8 mouse cellular contexts compared by ENCODE assay signal in the genomic region with DNA sequence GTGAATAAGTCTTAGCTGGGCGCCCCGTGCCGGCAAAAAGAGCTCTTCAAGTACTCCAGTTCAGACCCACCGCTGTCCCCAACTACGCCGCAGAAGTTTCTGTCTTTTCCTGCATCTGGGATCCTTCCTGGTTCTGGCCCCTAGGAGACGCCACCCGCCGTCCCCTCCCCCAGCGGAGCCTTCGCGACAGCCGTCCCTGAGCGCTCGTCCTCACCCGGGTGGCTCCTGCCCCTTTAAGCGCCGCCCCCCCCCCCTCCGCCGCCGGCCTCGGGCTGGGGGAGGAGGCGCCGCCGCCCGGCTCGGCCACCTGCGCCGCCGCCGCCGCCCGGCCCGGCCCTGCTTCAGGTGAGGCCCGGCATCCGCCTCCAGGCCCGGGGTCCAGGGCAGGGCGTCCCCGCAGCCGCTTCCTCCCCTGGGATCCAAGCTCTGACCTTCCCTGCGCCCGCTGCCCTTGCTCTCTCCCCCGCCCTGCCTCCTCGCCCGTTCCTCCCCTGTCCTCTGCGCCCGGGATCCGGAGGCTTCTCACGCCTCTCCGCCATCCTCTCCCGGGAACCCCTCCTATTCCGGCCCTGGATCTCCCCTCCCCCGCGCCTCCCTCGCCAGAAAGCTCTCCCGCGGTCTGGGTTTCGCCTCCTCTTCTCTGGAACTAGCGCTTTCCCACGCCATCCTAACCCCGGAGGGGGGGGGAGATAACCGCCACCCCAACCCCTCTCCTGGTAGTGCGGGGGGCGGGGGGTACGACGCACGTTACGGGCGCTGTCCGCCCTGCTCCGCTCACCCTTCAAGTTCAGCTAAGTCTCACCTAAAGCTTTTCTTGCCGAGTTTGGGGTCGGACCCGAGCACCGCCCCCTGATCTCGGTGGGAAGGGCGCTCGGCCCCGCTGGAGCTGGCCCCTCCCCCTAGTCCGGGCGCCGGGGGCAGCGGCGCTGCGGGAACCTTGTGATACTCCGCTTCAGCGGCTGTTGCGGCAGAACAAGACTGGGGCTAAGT. TPM values are rescaled to one million over a fixed set of nuclear protein-coding genes. Genes with fewer than 3 reads are reported as not detected.
DNase-seq lines count a peak whose midpoint lies in the region; ATAC-seq lines count a peak whose summit lies in the region.

No protein-coding gene starts in this region.

- H3K27me3 ChIP-seq in forebrain, embryonic 15.5 days = no peaks in the 10 kb centered on the region

- peak; percentile 47 for ATAC-seq in forebrain, embryonic 15.5 days (replicated peaks)

- WGBS in forebrain, embryonic 15.5 days = under 1% methylated on average over 77 of the region's 88 CpGs

- H3K9ac ChIP-seq in forebrain, embryonic 15.5 days (replicated peaks) = peak overlapping the region; percentile 85

- H3K9me3 ChIP-seq in forebrain, embryonic 15.5 days = no peaks in the 10 kb centered on the region

- H3K4me3 ChIP-seq in forebrain, embryonic 15.5 days = peak overlapping the region; percentile 89

- H3K4me2 ChIP-seq in forebrain, embryonic 15.5 days (replicated peaks) = peak overlapping the region; percentile 94

- DNase-seq in MN1 (ENCODE audit: low spot score) = peak; percentile 93
- peak; percentile 79 to 81 for DNase-seq in cerebellum, adult 18-20 months
- DNase-seq in heart, postnatal 25 days (ENCODE audit: low spot score) = peak; percentile 75
- DNase-seq in layer of hippocampus, adult 9-11 months = peak; percentile 67
- DNase-seq in lung, postnatal 14 days = peak; percentile 88
- peak; percentile 84 for DNase-seq in retina, embryonic 14.5 days (ENCODE audit: low spot score)
- peak; percentile 84 to 89 for DNase-seq in thymus, postnatal 36 days

- H3K27ac ChIP-seq in forebrain, embryonic 15.5 days (replicated peaks) = peak overlapping the region; percentile 82

- peaks cover 30% of the 10 kb centered on the region for H3K36me3 ChIP-seq in forebrain, embryonic 15.5 days

- peaks cover 50% of the 10 kb centered on the region for H3K4me1 ChIP-seq in forebrain, embryonic 15.5 days

- intact Hi-C loops in heart, postnatal 25 days (cut with DNase I) = no loop called here

RNA-seq across cellular contexts. Expression of gene Baz2a, which starts 1.4 kb away (rescaled TPM):
- polyA plus RNA-seq in forebrain, embryonic 15.5 days (2015; fragmentation: Nextera tagmentation; extraction: Ambion mirVana) = 9.1 and 9.8 TPM in 2 replicates
- 10 to 100 TPM; 20.0 to 24.4 TPM for total RNA-seq in heart, postnatal 25 days (2021)

RNA-seq across cellular contexts. Expression of gene Atp5b, which starts 9.7 kb away (rescaled TPM):
- polyA plus RNA-seq in forebrain, embryonic 15.5 days (2015; fragmentation: Nextera tagmentation; extraction: Ambion mirVana) = 2,026 and 2,088 TPM in 2 replicates
- 1,000 to 10,000 TPM; 9,293 to 9,309 TPM for total RNA-seq in heart, postnatal 25 days (2021)

RNA-seq across cellular contexts. Expression of gene Ptges3, which starts 34.0 kb away (rescaled TPM):
- polyA plus RNA-seq in forebrain, embryonic 15.5 days (2015; fragmentation: Nextera tagmentation; extraction: Ambion mirVana) = 430 and 444 TPM in 2 replicates
- total RNA-seq in heart, postnatal 25 days (2021) = 10 to 100 TPM; 77.8 to 89.3 TPM

RNA-seq across cellular contexts. Expression of gene Naca, which starts 57.4 kb away (rescaled TPM):
- polyA plus RNA-seq in forebrain, embryonic 15.5 days (2015; fragmentation: Nextera tagmentation; extraction: Ambion mirVana) = 599 and 612 TPM in 2 replicates
- 100 to 1,000 TPM; 502 to 533 TPM for total RNA-seq in heart, postnatal 25 days (2021)

Comparison
In these comparisons a context has a peak if more than half of its experiments do, and no peak if none do; other contexts are left out.
1. Peak in every context shown above with its lines: DNase-seq, ATAC-seq, H3K4me3 ChIP-seq and H3K27ac ChIP-seq.